In the genomic region with DNA sequence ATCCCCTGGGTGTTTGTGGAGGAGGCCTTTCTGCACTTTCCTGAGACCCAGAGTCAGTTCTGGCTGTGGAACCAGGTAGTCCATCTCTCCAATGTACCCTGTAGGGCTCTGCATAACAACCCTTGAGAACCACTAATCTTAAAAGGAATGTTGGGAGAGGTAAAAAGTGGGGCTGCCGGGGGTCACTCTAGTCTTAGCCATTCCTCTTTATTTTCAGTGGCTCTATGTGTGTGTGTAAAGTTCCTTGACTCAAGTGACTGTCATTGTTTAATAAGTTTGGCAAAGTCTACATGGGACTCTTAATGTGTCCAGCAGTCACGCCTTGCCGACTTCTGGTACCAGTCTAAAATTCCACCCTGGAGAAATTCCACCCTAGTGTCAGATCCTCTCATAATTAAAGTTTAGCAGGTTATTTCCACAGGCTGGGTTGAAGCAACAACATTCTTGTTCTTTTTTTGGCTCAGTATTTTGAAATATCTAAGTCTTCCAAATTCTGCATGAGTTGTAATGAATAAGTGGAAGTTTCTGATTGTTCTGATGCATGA, we compare ENCODE assay signal across 23 mouse cellular contexts. TPM values are rescaled to one million over a fixed set of nuclear protein-coding genes. Genes with fewer than 3 reads are reported as not detected.
DNase-seq lines count a peak whose midpoint lies in the region; ATAC-seq and TF ChIP-seq lines count a peak whose summit lies in the region.
"Had no signal": no experiment of that assay in that cellular context is flagged by ENCODE, and none has a peak within 500 bp of the region (broad histone marks: within the 10 kb centered on the region; RNA-seq: fewer than 3 reads in every experiment).

No protein-coding gene starts in this region.

- H3K9ac ChIP-seq in lung, embryonic 14.5 days, result no peak overlapping the region
- no peak overlapping the region for H3K9ac ChIP-seq in lung, postnatal 0 days (replicated peaks; ENCODE audit: low read depth)
- H3K9ac ChIP-seq: embryonic facial prominence, embryonic 12.5 days; embryonic facial prominence, embryonic 15.5 days; forebrain, postnatal 0 days; hindbrain, embryonic 12.5 days; hindbrain, embryonic 15.5 days had no signal

- DNase-seq in kidney, adult 2 months, result peak; percentile 68
- DNase-seq in kidney, postnatal 10 days, result no peak
- DNase-seq in lung, embryonic 14.5 days, result no peak
- DNase-seq in lung, adult 18-20 months, result no peak
- DNase-seq in lung, postnatal 0 days (ENCODE audit: low spot score), result peak; percentile 79
- no peak for DNase-seq in lung, adult 2 months
- peak; percentile 27 for DNase-seq in lung, postnatal 25 days (ENCODE audit: low spot score)
- no peak for DNase-seq in adrenal gland, adult 8-10 months
- DNase-seq: adrenal gland, adult 2 months; adrenal gland, postnatal 25 days; cerebellum, adult 11-12 months; cerebellum, adult 9-10 months; cerebellum, postnatal 25 days; forebrain, postnatal 0 days; gastrocnemius, adult 2 months; gastrocnemius, postnatal 14 days; heart, adult 11 months had no signal

- WGBS in kidney, adult 2 months, result 37% methylated on average over 3 of the region's 3 CpGs
- 75% methylated on average over 3 of the region's 3 CpGs for WGBS in lung, embryonic 14.5 days
- WGBS in lung, postnatal 0 days, result 61% methylated on average over 3 of the region's 3 CpGs
- 65% methylated on average over 3 of the region's 3 CpGs for WGBS in lung, adult 2 months

- H3K36me3 ChIP-seq in kidney, adult 2 months (ENCODE audit: control insufficient read depth, insufficient read depth, low read length), result peaks cover 7% of the 10 kb centered on the region
- H3K36me3 ChIP-seq in lung, embryonic 14.5 days (ENCODE audit: insufficient read depth), result peaks cover 50% of the 10 kb centered on the region
- peaks cover 3% of the 10 kb centered on the region; the same call in 1 of the 2 replicates for H3K36me3 ChIP-seq in lung, postnatal 0 days (ENCODE audit: insufficient read depth, low read length)

- H3K9me3 ChIP-seq in lung, embryonic 14.5 days (ENCODE audit: low read depth, low read length), result no peaks in the 10 kb centered on the region; the same call in 1 of the 2 replicates
- H3K9me3 ChIP-seq in lung, postnatal 0 days (ENCODE audit: low read length), result no peaks in the 10 kb centered on the region
- H3K9me3 ChIP-seq: embryonic facial prominence, embryonic 12.5 days; embryonic facial prominence, embryonic 15.5 days; hindbrain, embryonic 12.5 days; hindbrain, embryonic 15.5 days had no signal

- H3K27ac ChIP-seq in kidney, adult 2 months (ENCODE audit: insufficient read depth, low read depth, low read length), result peak overlapping the region; percentile 69; the same call in 1 of the 2 replicates
- H3K27ac ChIP-seq in lung, embryonic 14.5 days (ENCODE audit: low read depth), result peak overlapping the region; percentile 67
- peak overlapping the region; percentile 77; the same call in 1 of the 2 replicates for H3K27ac ChIP-seq in lung, postnatal 0 days (ENCODE audit: low read length)
- H3K27ac ChIP-seq: embryonic facial prominence, embryonic 12.5 days; embryonic facial prominence, embryonic 15.5 days; gastrocnemius, adult 2 months; hindbrain, embryonic 12.5 days; hindbrain, embryonic 15.5 days had no signal

- peak; percentile 86 for TF ChIP-seq EP300 in lung, postnatal 0 days (IDR thresholded peaks at IDR 0.05)

- H3K4me2 ChIP-seq in lung, embryonic 14.5 days, result no peak overlapping the region
- no peak overlapping the region for H3K4me2 ChIP-seq in lung, postnatal 0 days (replicated peaks; ENCODE audit: low read depth, low read length)
- H3K4me2 ChIP-seq: embryonic facial prominence, embryonic 12.5 days; embryonic facial prominence, embryonic 15.5 days; heart, embryonic 11.5 days; hindbrain, embryonic 12.5 days; hindbrain, embryonic 15.5 days had no signal

- no peaks in the 10 kb centered on the region for H3K27me3 ChIP-seq in kidney, adult 2 months (replicated peaks; ENCODE audit: control insufficient read depth, insufficient read depth, low read length)
- no peaks in the 10 kb centered on the region for H3K27me3 ChIP-seq in lung, embryonic 14.5 days (ENCODE audit: insufficient read depth, low read length)
- no peaks in the 10 kb centered on the region for H3K27me3 ChIP-seq in lung, postnatal 0 days (replicated peaks; ENCODE audit: insufficient read depth, low read length)
- H3K27me3 ChIP-seq: embryonic facial prominence, embryonic 12.5 days; embryonic facial prominence, embryonic 15.5 days; hindbrain, embryonic 12.5 days; hindbrain, embryonic 15.5 days had no signal

- no peak for TF ChIP-seq POLR2A in kidney, adult 2 months (IDR thresholded peaks at IDR 0.05; ENCODE audit: low read depth, low read length)
- TF ChIP-seq POLR2A in lung, adult 2 months (IDR thresholded peaks at IDR 0.05; ENCODE audit: borderline replicate concordance, extremely low read depth, low read depth, low read length), result no peak

- peaks cover 7% of the 10 kb centered on the region; the same call in 1 of the 2 replicates for H3K4me1 ChIP-seq in kidney, adult 2 months (ENCODE audit: control insufficient read depth, insufficient read depth, low read length)
- H3K4me1 ChIP-seq in lung, embryonic 14.5 days (ENCODE audit: insufficient read depth), result 0 out of 2 replicates have a peak, but pooled peaks cover 2% of the 10 kb centered on the region
- no peaks in the 10 kb centered on the region; the same call in 1 of the 2 replicates for H3K4me1 ChIP-seq in lung, postnatal 0 days (ENCODE audit: insufficient read depth, low read depth, low read length)
- H3K4me1 ChIP-seq in lung, adult 2 months (ENCODE audit: control insufficient read depth, insufficient read depth, low read length), result no peaks in the 10 kb centered on the region; the same call in 1 of the 2 replicates
- H3K4me1 ChIP-seq: embryonic facial prominence, embryonic 12.5 days; embryonic facial prominence, embryonic 15.5 days; hindbrain, embryonic 12.5 days; hindbrain, embryonic 15.5 days had no signal

- no peak overlapping the region for H3K4me3 ChIP-seq in kidney, adult 2 months (ENCODE audit: insufficient read depth, low read depth, low read length)
- no peak overlapping the region for H3K4me3 ChIP-seq in lung, embryonic 14.5 days (ENCODE audit: low read depth, low read length)
- no peak overlapping the region for H3K4me3 ChIP-seq in lung, postnatal 0 days (ENCODE audit: low read depth, low read length)
- no peak overlapping the region for H3K4me3 ChIP-seq in lung, adult 2 months (replicated peaks; ENCODE audit: extremely low read depth, low read depth, low read length)
- H3K4me3 ChIP-seq: embryonic facial prominence, embryonic 12.5 days; embryonic facial prominence, embryonic 15.5 days; gastrocnemius, adult 2 months; hindbrain, embryonic 12.5 days; hindbrain, embryonic 15.5 days had no signal

- TF ChIP-seq CTCF in kidney, adult 2 months (conservative IDR thresholded peaks at IDR 0.05; ENCODE audit: insufficient read depth, insufficient read length, low read depth, low read length), result no peak
- TF ChIP-seq CTCF in lung, embryonic 14.5 days (IDR thresholded peaks at IDR 0.05; ENCODE audit: low read depth), result no peak
- TF ChIP-seq CTCF in lung, postnatal 0 days (IDR thresholded peaks at IDR 0.05), result no peak
- TF ChIP-seq CTCF in lung, adult 2 months (IDR thresholded peaks at IDR 0.05; ENCODE audit: insufficient read depth, low read length), result no peak

- ATAC-seq in lung, embryonic 14.5 days (ENCODE audit: insufficient read depth), result peak; percentile 23; the same call in 1 of the 2 replicates
- ATAC-seq in lung, postnatal 0 days, result peak; percentile 93
- ATAC-seq: forebrain, embryonic 14.5 days; forebrain, postnatal 0 days had no signal

RNA-seq across cellular contexts. Expression of a gene that starts 10.0 kb away (rescaled TPM):
- polyA plus RNA-seq in kidney, adult 2 months (2012; rRNA removed), result 322 and 403 TPM in 2 replicates
- 46.4 and 52.6 TPM in 2 replicates for polyA plus RNA-seq in lung, embryonic 14.5 days (2014; fragmentation: Nextera tagmentation; extraction: Ambion mirVana)
- polyA plus RNA-seq in lung, postnatal 0 days (2015; fragmentation: Nextera tagmentation; extraction: Ambion mirVana), result 76.5 and 86.9 TPM in 2 replicates
- polyA plus RNA-seq in lung, adult 2 months (2012; rRNA removed), result 31.7 and 49.5 TPM in 2 replicates
- 100 to 1,000 TPM; 169 to 329 (median 213) TPM for total RNA-seq in adrenal gland, adult 8-10 months (2022)

RNA-seq across cellular contexts. Expression of a gene that starts 27.5 kb away (rescaled TPM):
- 21.7 and 23.9 TPM in 2 replicates for polyA plus RNA-seq in kidney, adult 2 months (2012; rRNA removed)
- 128 and 130 TPM in 2 replicates for polyA plus RNA-seq in lung, embryonic 14.5 days (2014; fragmentation: Nextera tagmentation; extraction: Ambion mirVana)
- 34.3 and 34.6 TPM in 2 replicates for polyA plus RNA-seq in lung, postnatal 0 days (2015; fragmentation: Nextera tagmentation; extraction: Ambion mirVana)
- 14.5 and 19.0 TPM in 2 replicates for polyA plus RNA-seq in lung, adult 2 months (2012; rRNA removed)
- total RNA-seq in adrenal gland, adult 8-10 months (2022), result 10 to 100 TPM; 55.4 to 66.8 (median 59.2) TPM

Comparison
In these comparisons a context has a peak if more than half of its experiments do, and no peak if none do; other contexts are left out.
1. DNase-seq: peak in kidney, adult 2 months (single experiment), lung, postnatal 0 days (single experiment) and lung, postnatal 25 days (single experiment); none in kidney, postnatal 10 days (single experiment), lung, embryonic 14.5 days (single experiment), lung, adult 18-20 months (0 of 2), lung, adult 2 months (single experiment) and adrenal gland, adult 8-10 months (single experiment).
2. Peak in every context shown above with its lines, with median percentiles within 50 percentile points of each other: H3K27ac ChIP-seq.